Mouse (Mus musculus) forebrain, embryonic 15.5 days (tissue): Measurements from ENCODE around the gene Itpr1. TPM values are rescaled to one million over a fixed set of nuclear protein-coding genes. Genes with fewer than 3 reads are reported as not detected.

Experiments used
- ATAC-seq: fragments of 200-750 bp; cut with Nextera tagmentation; replicated peaks from 2 replicates; pipeline ENCODE4 v1.8.0; 2017; ENCODE audit warnings: mild to moderate bottlenecking, moderate TSS enrichment, moderate library complexity
- H3K27ac ChIP-seq: fragments of 300-500 bp; sonication (generic); replicated peaks from 2 replicates; pipeline ENCODE4 v1.5.1; 2015; ENCODE audit warnings: mild to moderate bottlenecking, inconsistent platforms
- H3K27me3 ChIP-seq: fragments of 300-500 bp; sonication (generic); 2 replicates; pipeline ENCODE4 v1.6.1; 2015; ENCODE audit warnings: inconsistent platforms
- H3K36me3 ChIP-seq: fragments of 300-500 bp; sonication (generic); 2 replicates; pipeline ENCODE4 v1.6.1; 2015; ENCODE audit warnings: mild to moderate bottlenecking, inconsistent platforms
- H3K4me1 ChIP-seq: fragments of 300-500 bp; sonication (generic); 2 replicates; pipeline ENCODE4 v1.6.1; 2015; ENCODE audit warnings: inconsistent platforms
- H3K4me2 ChIP-seq: fragments of 300-500 bp; sonication (generic); replicated peaks from 2 replicates; pipeline ENCODE4 v1.6.1; 2015; ENCODE audit warnings: mild to moderate bottlenecking, inconsistent platforms
- H3K4me3 ChIP-seq: fragments of 300-500 bp; sonication (generic); 2 replicates; pipeline ENCODE4 v1.5.1; 2015; ENCODE audit warnings: mild to moderate bottlenecking, inconsistent platforms
- H3K9ac ChIP-seq: fragments of 300-500 bp; sonication (generic); replicated peaks from 2 replicates; pipeline ENCODE4 v1.6.1; 2015; ENCODE audit warnings: mild to moderate bottlenecking, inconsistent platforms
- H3K9me3 ChIP-seq: fragments of 300-500 bp; sonication (generic); 2 replicates; pipeline ENCODE4 v1.6.1; 2016; ENCODE audit warnings: inconsistent platforms
- WGBS: fragments of 180-500 bp; shearing (Covaris S2); methylation state at CpG from one replicate; pipeline ENCODE4 v1.1.7; 2015; ENCODE audit warnings: mixed read lengths; 5-methylcytosine and 5-hydroxymethylcytosine counted together
- polyA plus RNA-seq: library from polyadenylated mRNA; unstranded; fragments of >200 nt; fragmentation: Nextera tagmentation; extraction: Ambion mirVana; gene quantifications from 2 replicates; pipeline ENCODE4 v1.2.1, GENCODE M21; 2015

Gene Itpr1
- polyA plus RNA-seq, 1 experiment from 2014 or later, result 12.6 TPM

DNA sequence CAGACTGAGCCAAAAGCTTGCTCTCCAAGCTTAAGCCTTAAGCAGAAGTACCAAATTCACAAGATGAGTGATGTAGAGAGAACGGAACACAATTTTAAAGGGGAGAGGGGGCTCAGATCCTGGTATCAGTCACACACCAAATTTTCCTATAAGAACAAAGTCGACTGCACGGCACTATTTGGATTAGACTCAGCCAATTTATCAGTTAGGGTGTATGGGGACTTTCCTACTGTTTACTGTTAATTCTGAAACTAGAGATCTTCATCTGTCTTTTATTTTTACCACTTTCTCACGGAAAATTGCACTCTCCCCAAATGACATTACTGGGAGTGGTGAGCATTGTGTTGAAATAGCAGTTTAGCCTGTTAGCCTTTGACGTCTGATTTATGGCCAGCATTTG is 269.6 kb downstream of the Itpr1 start:
- no peak overlapping the region for H3K4me2 ChIP-seq
- H3K36me3 ChIP-seq, result no peaks in the 10 kb centered on the region
- no peak for ATAC-seq
- H3K9ac ChIP-seq, result no peak overlapping the region
- 95% methylated on average over 5 of the region's 5 CpGs for WGBS
- H3K27ac ChIP-seq, result no peak overlapping the region
- no peak overlapping the region for H3K4me3 ChIP-seq
- H3K27me3 ChIP-seq, result no peaks in the 10 kb centered on the region
- no peaks in the 10 kb centered on the region for H3K9me3 ChIP-seq
- no peaks in the 10 kb centered on the region for H3K4me1 ChIP-seq

GRCm38 (mm10) chr6:108486212-108486992 is 273.5 kb downstream of the Itpr1 start:
- Histone ChIP-seq H3K27ac (no peak overlapping the region), H3K4me1 (no peaks in the 10 kb centered on the region), H3K9ac (no peak overlapping the region), H3K27me3 (no peaks in the 10 kb centered on the region), H3K4me3 (no peak overlapping the region), H3K4me2 (no peak overlapping the region), H3K9me3 (no peaks in the 10 kb centered on the region), H3K36me3 (0 out of 2 replicates have a peak, but pooled peaks cover 2% of the 10 kb centered on the region)
- no peak for ATAC-seq
- 93% methylated on average over 7 of the region's 7 CpGs for WGBS

DNA sequence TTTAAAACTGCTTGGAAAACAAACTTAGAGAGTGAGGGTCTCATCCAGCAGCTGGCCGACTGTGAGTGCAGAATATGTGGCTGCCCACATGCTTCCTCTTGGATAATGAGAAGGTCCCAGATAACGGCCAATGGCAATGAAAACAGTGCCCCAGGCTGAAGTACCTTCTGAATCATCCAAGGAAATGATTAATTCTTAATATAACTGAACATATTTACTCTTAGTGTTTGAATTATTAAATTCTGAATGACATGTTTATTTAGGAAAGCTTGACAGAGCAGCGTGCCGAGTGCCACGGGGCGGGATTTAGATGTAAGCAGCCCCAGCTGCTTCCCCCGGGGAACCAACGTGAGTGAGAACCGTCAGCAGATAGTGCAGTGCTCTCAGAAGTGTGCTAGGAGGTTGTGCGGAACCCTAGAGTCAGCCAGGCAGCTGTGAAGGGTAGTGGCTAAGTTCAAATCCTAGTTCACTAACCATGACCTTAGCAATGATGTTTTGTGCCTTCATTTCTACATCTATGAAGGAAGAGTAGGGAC is 274.5 kb downstream of the Itpr1 start:
- Histone ChIP-seq H3K4me2 (no peak overlapping the region), H3K9ac (no peak overlapping the region), H3K9me3 (no peaks in the 10 kb centered on the region), H3K36me3 (0 out of 2 replicates have a peak, but pooled peaks cover 2% of the 10 kb centered on the region), H3K27me3 (no peaks in the 10 kb centered on the region), H3K27ac (no peak overlapping the region), H3K4me1 (no peaks in the 10 kb centered on the region), H3K4me3 (no peak overlapping the region)
- no peak for ATAC-seq
- 83% methylated on average over 10 of the region's 10 CpGs for WGBS

- Histone ChIP-seq H3K9me3 (no peaks in the 10 kb centered on the region), H3K4me1 (no peaks in the 10 kb centered on the region), H3K27ac (no peak overlapping the region), H3K27me3 (no peaks in the 10 kb centered on the region), H3K9ac (no peak overlapping the region), H3K36me3 (0 out of 2 replicates have a peak, but pooled peaks cover 2% of the 10 kb centered on the region), H3K4me3 (no peak overlapping the region), H3K4me2 (no peak overlapping the region)
- ATAC-seq, result no peak
- 86% methylated on average over 5 of the region's 5 CpGs for WGBS
Observed at GRCm38 (mm10) chr6:108488250-108488649, 275.4 kb downstream of the Itpr1 start.

- no peaks in the 10 kb centered on the region for H3K9me3 ChIP-seq
- H3K27ac ChIP-seq, result no peak overlapping the region
- ATAC-seq, result no peak
- H3K36me3 ChIP-seq, result 0 out of 2 replicates have a peak, but pooled peaks cover 2% of the 10 kb centered on the region
- no peak overlapping the region for H3K4me3 ChIP-seq
- 92% methylated on average over 1 of the region's 1 CpGs for WGBS
- peaks cover 9% of the 10 kb centered on the region for H3K4me1 ChIP-seq
- no peaks in the 10 kb centered on the region for H3K27me3 ChIP-seq
- no peak overlapping the region for H3K9ac ChIP-seq
- H3K4me2 ChIP-seq, result no peak overlapping the region
Observed at GRCm38 (mm10) chr6:108491969-108492368, 279.1 kb downstream of the Itpr1 start.

DNA sequence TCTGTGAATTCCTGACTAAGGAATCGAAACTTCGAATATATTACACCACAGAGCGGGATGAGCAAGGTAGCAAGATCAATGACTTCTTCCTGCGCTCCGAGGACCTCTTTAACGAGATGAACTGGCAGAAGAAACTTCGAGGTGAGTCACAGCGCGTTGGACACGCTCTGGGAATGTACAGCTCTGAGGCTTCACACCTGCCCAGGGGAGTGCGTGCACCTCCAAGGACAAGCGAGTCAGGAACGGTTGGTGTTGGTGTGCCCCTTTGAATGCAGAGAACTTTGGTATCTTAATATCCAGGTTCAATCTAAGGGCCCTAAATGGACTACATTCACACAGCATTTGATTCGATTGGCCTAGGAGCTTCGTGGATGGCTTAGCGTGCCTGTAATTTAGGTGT is 280.9 kb downstream of the Itpr1 start:
- Histone ChIP-seq H3K4me3 (no peak overlapping the region), H3K27me3 (no peaks in the 10 kb centered on the region)
- WGBS, result 83% methylated on average over 16 of the region's 16 CpGs

GRCm38 (mm10) chr6:108494185-108494804 is 281.4 kb downstream of the Itpr1 start:
- H3K4me3 ChIP-seq, result no peak overlapping the region
- H3K27me3 ChIP-seq, result no peaks in the 10 kb centered on the region
- H3K9me3 ChIP-seq, result no peaks in the 10 kb centered on the region
- peak; percentile 57 for ATAC-seq
- H3K9ac ChIP-seq, result no peak overlapping the region
- 55% methylated on average over 10 of the region's 10 CpGs for WGBS
- H3K36me3 ChIP-seq, result no peaks in the 10 kb centered on the region
- no peak overlapping the region for H3K27ac ChIP-seq
- H3K4me1 ChIP-seq, result peaks cover 9% of the 10 kb centered on the region
- H3K4me2 ChIP-seq, result no peak overlapping the region

More for the DNA sequence above, 280.9 kb downstream of the Itpr1 start:
- no peak for ATAC-seq
- H3K4me2 ChIP-seq, result no peak overlapping the region
- no peak overlapping the region for H3K9ac ChIP-seq
- H3K27ac ChIP-seq, result no peak overlapping the region
- no peaks in the 10 kb centered on the region for H3K9me3 ChIP-seq
- peaks cover 9% of the 10 kb centered on the region for H3K4me1 ChIP-seq
- no peaks in the 10 kb centered on the region for H3K36me3 ChIP-seq

GRCm38 (mm10) chr6:108494994-108495393 is 282.1 kb downstream of the Itpr1 start:
- Histone ChIP-seq H3K9ac (no peak overlapping the region), H3K4me1 (peaks cover 9% of the 10 kb centered on the region), H3K27me3 (no peaks in the 10 kb centered on the region), H3K9me3 (no peaks in the 10 kb centered on the region), H3K27ac (no peak overlapping the region), H3K4me2 (no peak overlapping the region), H3K36me3 (no peaks in the 10 kb centered on the region), H3K4me3 (no peak overlapping the region)
- no peak for ATAC-seq
- 66% methylated on average over 6 of the region's 6 CpGs for WGBS

GRCm38 (mm10) chr6:108498070-108498469 is 285.2 kb downstream of the Itpr1 start:
- Histone ChIP-seq H3K27me3 (no peaks in the 10 kb centered on the region), H3K9me3 (no peaks in the 10 kb centered on the region)
- WGBS, result 90% methylated on average over 7 of the region's 7 CpGs

DNA sequence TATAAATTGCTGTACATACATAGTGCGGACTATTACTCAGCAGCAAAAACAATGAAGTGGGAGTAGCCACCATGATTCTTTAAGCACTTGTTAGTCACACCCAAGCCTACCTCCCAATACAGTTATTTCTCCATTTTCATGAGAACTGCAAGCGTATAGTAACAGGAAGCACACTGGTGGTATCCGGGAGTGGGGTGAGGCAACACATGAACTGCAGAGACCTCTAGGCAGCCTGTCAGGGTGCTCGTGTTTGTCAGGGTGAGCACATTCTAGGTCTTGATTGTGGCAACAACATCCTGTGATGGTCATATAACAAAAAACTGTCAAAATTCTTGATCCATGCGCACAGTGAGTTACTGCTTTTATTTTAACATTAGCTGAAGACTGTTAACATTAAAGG is 290.8 kb downstream of the Itpr1 start:
- Histone ChIP-seq H3K27ac (no peak overlapping the region), H3K4me3 (no peak overlapping the region), H3K9ac (no peak overlapping the region), H3K4me1 (no peaks in the 10 kb centered on the region), H3K27me3 (no peaks in the 10 kb centered on the region), H3K4me2 (no peak overlapping the region), H3K9me3 (no peaks in the 10 kb centered on the region), H3K36me3 (0 out of 2 replicates have a peak, but pooled peaks cover 3% of the 10 kb centered on the region)
- ATAC-seq, result no peak
- 96% methylated on average over 5 of the region's 5 CpGs for WGBS

More at GRCm38 (mm10) chr6:108498070-108498469, 285.2 kb downstream of the Itpr1 start:
- Histone ChIP-seq H3K4me1 (peaks cover 9% of the 10 kb centered on the region), H3K27ac (no peak overlapping the region), H3K36me3 (0 out of 2 replicates have a peak, but pooled peaks cover 3% of the 10 kb centered on the region), H3K4me3 (no peak overlapping the region), H3K4me2 (no peak overlapping the region), H3K9ac (no peak overlapping the region)
- no peak for ATAC-seq

GRCm38 (mm10) chr6:108504717-108505116 is 291.8 kb downstream of the Itpr1 start:
- no peak overlapping the region for H3K9ac ChIP-seq
- H3K9me3 ChIP-seq, result no peaks in the 10 kb centered on the region
- ATAC-seq, result no peak
- no peak overlapping the region for H3K27ac ChIP-seq
- H3K27me3 ChIP-seq, result no peaks in the 10 kb centered on the region
- H3K4me2 ChIP-seq, result no peak overlapping the region
- H3K4me3 ChIP-seq, result no peak overlapping the region
- H3K36me3 ChIP-seq, result 0 out of 2 replicates have a peak, but pooled peaks cover 3% of the 10 kb centered on the region
- 70% methylated on average over 7 of the region's 7 CpGs for WGBS
- H3K4me1 ChIP-seq, result no peaks in the 10 kb centered on the region

GRCm38 (mm10) chr6:108506161-108506560 is 293.3 kb downstream of the Itpr1 start:
- Histone ChIP-seq H3K9me3 (no peaks in the 10 kb centered on the region), H3K4me2 (no peak overlapping the region), H3K4me3 (no peak overlapping the region), H3K36me3 (0 out of 2 replicates have a peak, but pooled peaks cover 3% of the 10 kb centered on the region), H3K4me1 (no peaks in the 10 kb centered on the region), H3K27ac (no peak overlapping the region), H3K9ac (no peak overlapping the region), H3K27me3 (no peaks in the 10 kb centered on the region)
- 94% methylated on average over 3 of the region's 3 CpGs for WGBS
- no peak for ATAC-seq
